Mouse (Mus musculus): ENCODE measurements around the gene Ccnl2. TPM values are rescaled to one million over a fixed set of nuclear protein-coding genes. Genes with fewer than 3 reads are reported as not detected.

The Ccnl2 gene
- total RNA-seq, 2 experiments from 2014 or later = 35.6 to 37.8 TPM

DNA sequence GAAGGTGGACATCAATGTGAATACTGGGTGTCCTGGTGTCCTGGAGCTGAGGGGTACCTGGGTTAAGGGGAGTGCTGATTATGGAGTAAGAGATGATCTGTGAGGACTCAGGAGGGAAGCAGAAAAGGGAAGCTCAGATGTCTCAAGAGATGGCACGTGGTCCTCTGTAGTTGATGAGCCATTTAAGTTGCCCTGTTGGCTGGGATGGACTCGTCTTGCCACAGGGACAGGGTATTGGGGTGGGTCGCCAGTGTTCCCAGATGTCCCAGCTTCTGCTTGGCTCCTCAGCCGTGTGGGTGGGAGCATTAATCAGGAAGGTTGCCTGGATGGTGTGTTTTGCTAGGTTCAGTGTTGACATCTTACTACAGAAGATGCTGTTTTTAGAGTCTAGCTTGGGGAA, 20.9 kb downstream of the Ccnl2 start:
- intact Hi-C loops (cut with DNase I) = loop anchor here (5.0 kb wide), 2 partner anchors 59 to 109 kb away; partner anchors contain the start of genes Acap3, Pusl1 and Ube2j2
- DNase-seq (ENCODE audit: low spot score) = no peak

DNA sequence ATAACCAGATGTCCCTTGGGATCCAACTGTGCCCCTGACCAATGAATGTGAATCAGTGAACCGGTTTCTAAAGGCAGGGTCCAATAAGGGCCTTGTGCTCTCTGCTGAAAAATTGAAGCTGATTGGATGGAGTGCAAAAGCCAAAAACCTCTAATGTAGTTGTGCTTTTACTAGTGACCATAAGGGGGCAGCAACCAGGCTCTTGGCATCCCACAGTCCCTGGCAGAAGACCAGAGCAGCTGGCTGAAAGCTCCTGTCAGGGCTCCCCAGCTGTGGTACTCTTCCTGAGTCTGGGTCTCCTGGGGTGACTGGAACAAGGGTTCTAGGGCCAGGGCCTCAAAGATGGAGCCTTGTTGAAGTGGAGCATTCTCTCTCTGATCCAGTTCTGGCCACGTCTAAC, 21.5 kb downstream of the Ccnl2 start:
- intact Hi-C loops (cut with DNase I) = loop anchor here (5.0 kb wide), 2 partner anchors 58 to 108 kb away; partner anchors contain the start of genes Acap3, Pusl1 and Ube2j2
- peak; percentile 75 for DNase-seq (ENCODE audit: low spot score)

DNA sequence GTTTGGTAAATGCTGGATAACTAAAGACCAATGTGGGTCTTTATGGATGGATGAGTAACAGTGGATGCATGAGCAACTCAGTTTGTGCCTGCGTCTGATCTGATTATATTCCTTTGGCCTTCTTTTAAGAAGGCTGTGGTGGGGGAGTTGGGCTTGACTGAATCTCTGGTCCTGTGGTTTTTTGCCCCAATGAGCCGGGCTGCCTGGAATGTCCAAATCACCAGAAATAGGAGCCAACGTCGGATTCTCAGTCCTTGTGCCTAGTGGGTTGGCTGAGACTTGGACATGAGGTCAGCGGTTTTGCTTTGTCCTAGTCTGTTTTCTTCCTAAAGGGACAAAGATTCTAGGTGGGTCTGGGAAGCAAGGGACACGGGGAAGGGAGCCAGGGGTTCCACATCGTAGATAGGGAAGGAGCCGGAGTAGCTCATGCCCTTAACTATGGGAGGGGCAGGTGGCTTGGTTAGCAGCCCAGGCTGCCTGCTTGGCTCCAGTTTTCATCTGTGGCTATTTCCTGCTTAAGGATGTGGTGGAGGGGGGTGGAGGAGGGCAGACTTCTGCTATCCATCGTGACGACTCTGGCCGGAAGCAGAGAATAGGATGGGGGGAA, 25.2 kb downstream of the Ccnl2 start:
- intact Hi-C loops (cut with DNase I) = no loop called here
- DNase-seq (ENCODE audit: low spot score) = peak; percentile 69

DNA sequence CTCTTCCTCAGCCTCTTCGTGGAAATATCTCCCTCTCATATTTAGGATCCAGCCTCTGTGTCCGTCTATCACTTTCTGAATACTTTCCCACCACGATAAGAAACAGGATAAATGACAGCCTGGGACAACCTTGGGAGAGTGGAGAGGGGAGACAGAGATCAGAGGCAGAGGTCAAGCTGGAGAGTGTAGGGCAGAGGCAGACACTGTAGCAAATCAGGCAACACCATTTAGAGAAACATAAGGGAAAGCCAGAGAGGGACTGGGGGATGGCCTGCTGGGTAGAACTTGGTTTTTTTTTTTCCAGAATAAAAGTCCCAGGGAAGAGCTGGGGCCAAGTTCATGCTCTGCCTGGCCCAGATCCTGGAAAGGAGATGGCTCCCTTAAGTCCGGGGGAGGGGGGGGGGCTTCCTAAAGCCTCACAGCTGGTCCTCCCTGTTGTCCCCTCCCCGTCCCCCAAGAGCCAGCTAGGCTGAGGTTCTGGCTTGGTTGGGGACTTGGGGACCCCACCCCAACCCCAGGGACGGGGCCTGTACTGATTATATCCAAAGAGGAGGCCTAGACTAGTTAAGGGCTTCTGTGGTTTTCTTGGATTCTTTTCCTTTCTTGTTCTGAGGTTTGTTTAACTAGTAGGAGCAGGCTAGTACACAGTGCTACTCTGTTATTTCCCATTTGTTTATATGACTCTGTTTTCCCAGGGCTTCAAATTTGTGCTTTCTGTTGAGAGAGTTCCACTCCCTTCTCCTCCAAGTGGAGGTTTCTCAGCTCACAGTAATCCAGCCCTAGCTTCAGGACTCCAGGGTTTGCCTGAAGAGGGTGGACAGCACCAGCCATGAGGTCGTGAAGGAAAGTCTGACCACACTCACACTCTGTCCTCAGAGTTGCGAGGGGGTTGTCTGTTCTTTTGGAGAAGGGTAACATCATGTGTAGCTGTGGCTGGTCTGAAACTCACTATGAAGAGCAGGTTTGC, 26.2 kb downstream of the Ccnl2 start:
- intact Hi-C loops (cut with DNase I) = no loop called here
- DNase-seq (ENCODE audit: low spot score) = peak; percentile 62

DNA sequence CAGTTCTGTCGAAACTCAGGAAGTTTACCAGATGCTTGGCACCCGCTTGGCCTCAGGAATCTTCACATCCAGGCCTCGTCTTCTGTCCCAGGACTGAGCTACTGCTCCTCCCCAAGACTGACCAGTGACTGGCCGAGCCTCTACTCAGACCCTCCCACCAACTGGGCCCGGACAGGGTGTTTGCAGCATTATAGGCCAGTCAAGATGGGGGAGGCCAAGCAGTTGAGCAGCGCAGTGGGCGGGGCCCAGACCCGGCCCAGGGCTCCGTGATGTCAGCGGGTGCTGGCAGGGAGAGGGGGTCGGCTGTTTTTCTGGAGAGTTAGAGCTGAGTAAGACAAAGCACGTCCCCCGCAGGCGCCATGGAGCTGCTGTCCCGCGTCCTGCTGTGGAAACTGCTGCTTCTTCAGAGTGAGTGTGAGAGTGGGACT, 27.2 kb downstream of the Ccnl2 start, which contains the start of gene Mxra8:
TSS of gene Mxra8 (plus strand) at position 198 of the 428 bp plus-strand sequence.
- intact Hi-C loops (cut with DNase I) = no loop called here
- peak; percentile 94 for DNase-seq (ENCODE audit: low spot score)

DNA sequence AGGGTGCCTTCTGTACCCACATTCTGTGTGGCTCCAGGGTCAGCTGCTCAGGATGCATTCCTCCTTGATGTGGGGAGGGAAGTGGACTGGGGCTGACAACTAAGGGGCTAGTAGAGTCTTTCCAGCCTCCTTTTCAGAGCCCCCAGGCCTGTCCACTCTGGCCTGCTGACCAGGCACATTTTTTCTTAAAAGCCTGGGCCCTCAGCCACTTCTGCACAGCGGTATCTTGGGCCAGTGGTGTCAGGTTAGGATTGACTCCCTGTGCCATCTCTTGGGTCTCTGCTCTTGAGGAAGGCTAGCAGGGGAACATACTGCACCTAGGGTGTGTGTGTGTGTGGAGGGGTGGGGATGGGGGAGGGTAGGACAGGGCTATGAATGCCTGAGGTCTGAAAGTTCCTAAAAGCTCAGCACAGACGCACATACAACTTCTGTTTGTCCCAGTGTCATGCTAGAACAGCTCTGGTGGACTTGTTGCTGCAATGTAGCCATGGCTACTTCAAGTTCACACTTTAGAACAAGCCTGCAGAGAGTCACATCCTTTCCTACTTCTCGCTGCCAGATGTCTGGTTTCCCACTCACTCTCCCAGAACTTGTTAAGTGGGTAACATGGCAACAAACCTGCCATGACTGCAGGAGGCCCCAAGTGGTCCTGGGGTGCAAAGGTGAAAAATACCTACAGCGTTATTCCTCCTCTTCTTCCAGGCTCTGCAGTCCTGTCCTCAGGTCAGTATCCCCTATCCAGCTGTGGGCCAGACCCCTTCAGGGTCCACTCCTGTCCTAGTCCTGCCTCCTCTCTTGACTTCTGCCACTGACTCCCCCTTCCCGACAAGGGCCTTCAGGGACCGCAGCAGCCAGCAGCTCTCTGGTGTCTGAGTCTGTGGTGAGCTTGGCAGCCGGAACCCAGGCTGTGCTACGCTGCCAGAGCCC, 28.1 kb downstream of the Ccnl2 start:
- intact Hi-C loops (cut with DNase I) = no loop called here
- DNase-seq (ENCODE audit: low spot score) = no peak

DNA sequence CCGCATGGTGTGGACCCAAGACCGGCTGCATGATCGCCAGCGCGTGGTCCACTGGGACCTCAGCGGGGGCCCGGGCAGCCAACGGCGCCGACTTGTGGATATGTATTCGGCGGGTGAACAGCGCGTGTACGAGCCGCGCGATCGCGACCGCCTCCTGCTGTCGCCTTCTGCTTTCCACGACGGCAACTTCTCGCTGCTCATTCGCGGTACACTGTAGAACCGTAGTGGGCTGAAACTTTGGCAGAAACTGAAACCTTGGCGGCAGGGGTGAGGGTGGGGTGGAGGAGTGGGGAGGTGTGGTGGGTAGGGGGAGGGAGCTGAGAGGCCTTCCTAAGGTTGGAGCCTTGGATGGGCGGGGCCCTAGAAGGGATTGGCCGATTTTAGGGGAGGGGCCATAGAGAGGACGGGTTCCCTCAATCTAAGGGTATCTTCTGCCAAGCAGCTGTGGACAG, 28.7 kb downstream of the Ccnl2 start:
- peak; percentile 60 for DNase-seq (ENCODE audit: low spot score)
- intact Hi-C loops (cut with DNase I) = no loop called here

DNA sequence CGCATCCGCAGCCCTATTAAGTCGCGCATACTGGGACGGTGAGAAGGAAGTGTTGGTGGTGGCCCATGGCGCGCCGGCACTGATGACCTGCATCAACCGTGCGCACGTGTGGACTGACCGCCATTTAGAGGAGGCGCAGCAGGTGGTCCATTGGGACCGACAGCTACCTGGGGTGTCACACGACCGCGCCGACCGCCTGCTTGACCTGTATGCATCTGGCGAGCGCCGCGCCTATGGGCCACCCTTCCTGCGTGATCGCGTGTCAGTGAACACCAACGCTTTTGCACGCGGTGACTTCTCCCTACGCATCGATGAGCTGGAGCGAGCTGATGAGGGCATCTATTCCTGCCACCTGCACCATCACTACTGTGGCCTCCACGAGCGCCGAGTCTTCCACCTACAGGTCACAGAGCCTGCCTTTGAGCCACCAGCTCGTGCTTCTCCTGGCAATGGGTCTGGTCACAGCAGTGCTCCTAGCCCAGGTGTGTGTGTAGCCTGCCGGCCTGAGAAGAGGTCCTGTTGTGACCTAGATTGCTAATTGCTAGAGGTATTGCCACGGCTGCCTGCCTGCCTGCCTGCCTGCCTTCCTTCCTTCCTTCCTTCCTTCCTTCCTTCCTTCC, 29.5 kb downstream of the Ccnl2 start:
- intact Hi-C loops (cut with DNase I) = no loop called here
- DNase-seq (ENCODE audit: low spot score) = no peak

DNA sequence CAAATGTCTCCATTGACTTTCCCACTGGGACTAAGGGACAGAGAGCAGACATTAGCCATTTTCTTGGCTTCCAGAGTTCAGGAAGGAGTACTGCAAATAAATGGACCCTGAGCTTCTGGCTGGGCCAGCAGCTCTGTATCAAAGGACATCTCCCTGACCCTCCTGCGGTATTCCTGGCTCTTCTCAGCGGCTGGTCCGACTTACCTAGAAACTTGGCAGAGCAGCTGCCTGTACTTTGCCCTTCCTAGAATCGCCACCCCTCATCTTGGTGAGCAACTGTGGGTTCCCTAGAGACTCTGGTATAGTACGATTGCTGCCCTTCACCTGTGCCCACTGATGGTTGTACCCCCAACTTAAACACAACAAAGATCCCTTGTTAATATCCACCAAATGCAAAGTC, 30.9 kb downstream of the Ccnl2 start:
- intact Hi-C loops (cut with DNase I) = no loop called here

DNA sequence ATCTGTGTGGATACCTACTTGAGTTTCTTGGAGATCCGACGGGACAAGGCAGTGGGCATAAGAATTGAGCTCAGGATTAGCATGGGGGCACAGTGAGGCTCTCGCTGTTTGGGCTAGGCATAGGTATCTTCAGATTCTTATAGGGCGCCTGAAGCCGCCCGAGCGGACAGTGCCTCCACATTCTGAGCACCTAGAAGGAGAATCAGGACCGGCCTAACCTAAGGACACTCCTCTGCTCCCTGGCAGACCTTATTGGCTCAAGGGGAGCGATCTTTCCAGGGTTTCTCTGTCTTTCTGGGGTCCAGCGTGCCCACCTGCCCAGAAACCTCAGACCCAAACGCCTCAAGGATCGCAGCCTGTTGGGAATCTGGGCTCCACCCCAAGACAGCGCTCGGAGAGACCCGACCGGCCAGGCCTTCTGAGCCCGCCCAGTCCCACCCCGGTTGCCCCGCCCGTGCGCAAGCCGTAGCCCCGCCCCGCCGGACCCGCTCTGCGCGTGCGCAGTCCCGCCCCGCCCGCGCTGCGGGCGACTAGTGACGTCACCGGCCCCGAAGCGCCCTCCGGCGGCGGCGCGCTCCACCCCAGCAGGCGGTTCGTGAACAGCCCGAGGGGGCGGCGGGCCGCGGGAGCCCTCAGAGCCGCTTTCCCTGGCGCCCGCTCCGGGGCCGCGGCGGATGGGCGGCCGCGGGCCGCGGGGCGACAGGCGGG, 34.7 kb downstream of the Ccnl2 start, which contains the start of gene Dvl1:
TSS of gene Dvl1 (plus strand) at position 532 of the 708 bp plus-strand sequence.
- peak; percentile 88 for DNase-seq (ENCODE audit: low spot score)
- intact Hi-C loops (cut with DNase I) = loop anchor here (1.0 to 5.0 kb wide), 2 partner anchors 47 to 95 kb away; partner anchors contain the start of gene Ube2j2

More for the DNA sequence above, 30.9 kb downstream of the Ccnl2 start:
- no peak for DNase-seq (ENCODE audit: low spot score)

DNA sequence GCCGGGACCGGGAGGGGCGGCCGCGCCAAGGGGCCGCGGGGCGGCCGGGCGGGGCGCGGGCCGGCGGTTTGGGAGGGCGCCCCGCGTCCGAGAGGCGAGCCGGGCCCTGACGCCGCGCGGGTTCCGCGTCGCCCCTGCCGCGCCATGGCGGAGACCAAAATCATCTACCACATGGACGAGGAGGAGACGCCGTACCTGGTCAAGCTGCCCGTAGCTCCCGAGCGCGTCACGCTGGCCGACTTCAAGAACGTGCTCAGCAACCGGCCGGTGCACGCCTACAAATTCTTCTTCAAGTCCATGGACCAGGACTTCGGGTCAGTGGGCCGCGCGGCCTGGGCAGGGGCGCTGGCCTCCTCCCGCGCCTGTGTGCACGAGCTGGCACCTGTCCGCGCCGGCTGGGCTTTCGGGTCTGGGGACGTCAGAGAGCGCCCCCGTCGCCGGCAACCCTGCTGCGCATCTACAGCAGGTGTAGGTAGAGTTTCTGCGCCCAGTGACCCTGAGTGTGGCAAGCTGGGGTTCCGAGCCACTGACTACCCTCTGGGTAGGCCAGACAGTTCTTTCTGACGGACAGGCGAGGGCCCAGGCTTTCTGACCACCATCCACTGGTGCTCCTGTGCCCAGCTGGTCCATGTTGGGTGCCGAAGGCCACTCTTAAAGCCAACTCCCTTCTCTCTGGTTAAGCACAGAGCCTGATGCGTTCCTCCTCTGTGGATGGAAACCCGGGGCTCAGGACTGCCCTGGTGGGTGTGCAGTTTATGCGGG, 35.5 kb downstream of the Ccnl2 start:
- DNase-seq (ENCODE audit: low spot score) = no peak
- intact Hi-C loops (cut with DNase I) = loop anchor here (1.0 to 5.0 kb wide), 3 partner anchors 21 to 95 kb away; partner anchors contain the start of genes Cptp, Ints11 and Ube2j2

DNA sequence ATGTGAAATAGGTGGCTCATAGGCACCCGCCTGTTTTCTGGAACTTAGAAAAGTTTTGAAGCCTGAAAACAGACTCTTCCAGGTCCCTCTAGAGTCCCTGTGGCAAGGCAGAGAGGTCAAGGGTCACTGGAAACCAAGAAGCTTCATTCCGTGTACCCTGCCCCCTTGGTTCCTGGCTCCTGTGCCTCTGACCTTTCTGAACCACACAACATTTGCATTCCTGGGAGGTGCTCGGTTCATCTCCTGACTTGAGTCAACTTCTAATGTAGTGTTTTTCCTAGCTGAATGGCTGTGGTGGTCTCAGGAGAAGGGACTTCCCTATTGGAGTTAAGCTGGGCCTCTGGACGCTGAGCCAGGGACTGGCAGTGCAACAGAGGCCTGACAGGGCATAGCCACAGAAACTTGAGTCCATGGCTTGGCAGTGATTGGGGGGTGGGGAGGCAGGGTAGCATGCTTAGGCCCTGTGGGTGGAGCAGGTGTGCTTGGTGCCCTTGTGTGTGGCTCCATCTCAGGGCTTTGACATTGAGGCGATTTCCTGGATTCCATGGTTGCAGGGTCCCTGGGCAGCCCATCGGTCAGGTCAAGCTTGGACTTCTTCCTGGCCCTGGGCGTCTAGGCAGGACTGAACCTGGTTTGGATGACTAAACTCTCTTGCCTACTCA, 36.3 kb downstream of the Ccnl2 start:
- no peak for DNase-seq (ENCODE audit: low spot score)
- intact Hi-C loops (cut with DNase I) = loop anchor here (2.0 to 5.0 kb wide), 2 partner anchors 20 to 94 kb away; partner anchors contain the start of genes Cptp, Ints11 and Ube2j2

DNA sequence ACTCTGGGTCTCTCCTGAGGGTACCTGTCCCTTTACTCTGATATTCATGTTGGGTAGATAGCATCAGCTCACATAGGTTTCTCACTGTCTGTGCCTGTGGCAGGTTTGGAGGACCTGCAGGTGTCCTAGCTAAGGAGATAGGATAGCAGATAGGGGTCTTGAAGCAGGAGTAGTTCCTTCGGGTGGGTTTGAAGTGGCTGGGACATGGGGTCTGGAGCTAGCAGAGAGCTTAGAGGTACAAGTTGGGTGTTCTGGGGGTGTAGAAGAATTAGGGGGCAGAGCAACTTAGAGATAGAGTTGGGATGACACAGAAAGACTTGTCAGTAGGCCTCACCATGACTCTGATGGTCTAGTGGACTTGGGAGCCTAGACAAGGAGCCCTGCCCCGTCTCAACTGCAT, 37.1 kb downstream of the Ccnl2 start:
- intact Hi-C loops (cut with DNase I) = loop anchor here (2.0 to 5.0 kb wide), 2 partner anchors 19 to 93 kb away; partner anchors contain the start of genes Cptp, Ints11 and Ube2j2
- no peak for DNase-seq (ENCODE audit: low spot score)

DNA sequence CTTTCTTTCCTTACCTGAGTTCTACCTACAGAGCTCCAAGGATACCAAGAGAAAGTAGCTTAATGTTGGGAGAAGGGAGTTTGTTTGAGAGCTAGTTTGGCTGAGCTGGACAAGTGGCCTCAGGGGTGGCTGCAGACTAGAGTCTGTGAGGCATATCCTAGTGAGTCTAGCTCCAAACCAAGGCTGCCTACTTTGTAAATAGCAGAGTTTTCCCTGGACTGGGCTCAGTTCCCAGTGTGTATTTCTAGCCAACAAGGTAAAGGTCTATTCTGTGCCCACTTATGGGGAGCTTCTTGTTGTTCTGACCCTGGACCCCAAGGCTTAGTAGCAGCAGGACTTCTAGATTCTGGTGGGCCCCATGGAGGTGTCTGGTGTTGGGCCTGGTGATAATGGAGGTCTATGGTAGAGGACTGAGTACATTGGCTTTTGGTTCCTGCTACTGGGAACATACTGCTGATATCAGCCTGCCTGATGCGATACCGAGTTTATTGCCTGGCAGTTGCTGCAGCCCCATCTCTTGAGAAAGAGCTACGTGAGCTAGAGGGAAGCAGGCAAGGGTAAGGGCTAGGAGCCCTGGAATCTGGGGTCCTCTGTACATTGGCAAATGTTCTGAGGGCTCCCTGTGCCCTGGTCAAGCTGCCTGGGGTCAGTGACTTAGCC, 37.6 kb downstream of the Ccnl2 start:
- intact Hi-C loops (cut with DNase I) = loop anchor here (2.0 to 5.0 kb wide), 2 partner anchors 19 to 92 kb away; partner anchors contain the start of genes Cptp, Ints11 and Ube2j2
- no peak for DNase-seq (ENCODE audit: low spot score)

DNA sequence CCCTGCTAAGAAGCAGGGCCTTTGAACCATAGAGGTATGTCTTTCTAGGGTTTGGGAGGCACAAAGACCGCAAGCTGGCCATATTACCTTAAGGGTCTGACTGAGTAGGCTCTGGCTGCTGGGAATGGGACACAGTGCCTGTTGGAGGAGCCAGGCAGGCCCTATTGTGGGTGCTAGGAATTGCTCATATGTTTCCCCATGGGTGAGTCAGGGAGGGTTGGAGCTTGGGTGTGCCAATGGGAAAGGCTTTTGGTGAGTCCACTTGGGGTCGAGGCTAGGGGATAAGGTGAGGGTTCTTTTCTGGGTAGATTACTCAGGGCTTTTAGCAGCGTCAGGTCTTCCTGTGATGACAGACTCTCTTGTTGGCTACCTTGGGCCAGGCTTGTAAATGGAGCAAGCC, 39.1 kb downstream of the Ccnl2 start:
- intact Hi-C loops (cut with DNase I) = no loop called here
- DNase-seq (ENCODE audit: low spot score) = no peak

DNA sequence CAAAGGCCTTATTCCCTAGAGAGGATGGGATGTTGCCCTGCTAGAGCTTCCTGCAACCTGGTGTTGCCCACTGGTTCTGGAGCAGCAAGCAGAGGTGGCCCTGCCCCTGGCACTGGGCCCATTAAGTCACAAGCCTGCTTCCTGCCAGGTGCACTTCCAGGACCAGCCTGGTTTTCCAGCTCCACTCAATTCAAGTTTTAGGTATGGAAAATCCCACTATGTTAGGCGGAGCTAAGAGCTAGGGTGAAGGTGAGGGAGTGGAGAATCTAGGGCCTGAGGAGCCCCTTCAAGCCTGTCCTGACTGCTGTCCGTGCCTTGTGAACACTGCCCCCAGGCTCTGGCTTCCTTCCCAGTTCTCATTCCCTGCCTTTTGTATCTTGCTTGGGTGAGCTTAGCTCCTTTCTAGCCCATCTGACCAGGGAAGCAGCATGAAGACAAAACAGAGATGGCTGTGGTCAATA, 39.7 kb downstream of the Ccnl2 start:
- DNase-seq (ENCODE audit: low spot score) = no peak
- intact Hi-C loops (cut with DNase I) = no loop called here

Data from heart, postnatal 25 days (tissue).